Mouse (Mus musculus): ENCODE results near the gene Gmnn.

DNA sequence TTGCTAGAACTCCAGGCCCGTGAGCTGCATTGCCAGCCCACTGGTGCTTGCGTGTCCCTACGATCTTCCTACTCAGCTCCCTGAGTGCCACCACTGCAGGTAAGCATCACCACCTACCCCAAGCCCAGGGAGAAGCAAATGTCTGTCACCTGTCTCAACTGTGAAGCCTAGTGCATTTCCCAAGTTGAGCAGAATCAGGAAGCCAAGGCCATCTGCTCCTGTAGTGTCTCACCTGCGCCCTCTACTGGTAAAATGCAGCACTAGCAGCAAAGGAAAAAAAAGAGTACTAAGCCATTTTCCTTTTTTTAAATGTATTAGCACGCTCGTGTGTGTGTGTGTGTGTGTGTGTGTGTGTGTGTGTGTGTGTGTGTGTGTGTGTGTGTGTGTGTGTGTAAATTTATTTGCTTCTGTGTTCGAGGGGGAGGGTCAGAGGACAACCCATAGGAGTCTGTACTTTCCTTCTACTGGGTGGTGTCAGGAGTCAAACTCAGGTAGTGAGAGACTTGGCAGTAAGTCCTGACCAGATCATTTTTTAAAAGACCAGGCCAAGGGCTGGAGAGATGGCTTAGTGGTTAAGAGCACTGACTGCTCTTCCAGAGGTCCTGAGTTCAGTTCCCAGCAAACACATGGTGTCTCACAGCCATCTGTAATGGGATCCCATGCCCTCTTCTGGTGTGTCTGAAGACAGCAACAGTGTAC lies 14.6 kb upstream of the Gmnn start:
- TF ChIP-seq CTCF (conservative IDR thresholded peaks at IDR 0.05; ENCODE audit: low read length): peak; percentile 96
- TF ChIP-seq POU5F1 (IDR thresholded peaks at IDR 0.05; ENCODE audit: borderline replicate concordance, low read length): no peak
- TF ChIP-seq NANOG (IDR thresholded peaks at IDR 0.05; ENCODE audit: borderline replicate concordance, low read length): no peak

All from E14TG2a.4 (cell line).